Mouse (Mus musculus) heart, embryonic 14.5 days (tissue): ENCODE measurements around the gene Snx21. TPM values are rescaled to one million over a fixed set of nuclear protein-coding genes. Genes with fewer than 3 reads are reported as not detected.

Experiments
- ATAC-seq: fragments of 200-750 bp; cut with Nextera tagmentation; 2 replicates; pipeline ENCODE4 v1.8.0; 2017; ENCODE audit warnings: low read depth, moderate TSS enrichment; ENCODE audit not compliant: insufficient number of reproducible peaks, insufficient read depth, low FRiP score
- H3K27ac ChIP-seq, 2 experiments: fragments of 200-500 bp in 1 of 2; fragments of 300-500 bp in 1 of 2; sonication (generic) in 1 of 2; replicated peaks in 1 of 2; 2 replicates each; pipeline ENCODE4 v1.5.1; 2012 to 2014; ENCODE audit warnings: low read depth in 2 of 2, low read length in 2 of 2, control low read depth in 1 of 2, mild to moderate bottlenecking in 1 of 2, mixed read lengths in 1 of 2; ENCODE audit not compliant: control insufficient read depth in 1 of 2, insufficient read depth in 1 of 2
- H3K27me3 ChIP-seq: fragments of 300-500 bp; sonication (generic); 2 replicates; pipeline ENCODE4 v1.6.1; 2014; ENCODE audit warnings: mild to moderate bottlenecking, low read length, control low read depth; ENCODE audit not compliant: control insufficient read depth, insufficient read depth
- H3K36me3 ChIP-seq: fragments of 300-500 bp; sonication (generic); 2 replicates; pipeline ENCODE4 v1.6.1; 2014; ENCODE audit warnings: mild to moderate bottlenecking, control low read depth, low read length, mixed read lengths; ENCODE audit not compliant: control insufficient read depth, insufficient read depth
- H3K4me1 ChIP-seq, 2 experiments: fragments of 200-500 bp in 1 of 2; fragments of 300-500 bp in 1 of 2; sonication (generic) in 1 of 2; 2 replicates each; pipeline ENCODE4 v1.6.1; 2012 to 2014; ENCODE audit warnings: low read length in 2 of 2, control low read depth in 1 of 2, mixed read lengths in 1 of 2; ENCODE audit not compliant: control insufficient read depth in 2 of 2, insufficient read depth in 2 of 2
- H3K4me2 ChIP-seq: fragments of 300-500 bp; sonication (generic); 2 replicates; pipeline ENCODE4 v1.6.1; 2014; ENCODE audit warnings: mild to moderate bottlenecking, low read length
- H3K4me3 ChIP-seq, 2 experiments: fragments of 200-500 bp in 1 of 2; fragments of 300-500 bp in 1 of 2; sonication (generic) in 1 of 2; 2 replicates each; pipeline ENCODE4 v1.5.1; 2012 to 2014; ENCODE audit warnings: low read length in 2 of 2, mild to moderate bottlenecking in 2 of 2, control low read depth in 1 of 2, low read depth in 1 of 2, moderate library complexity in 1 of 2; ENCODE audit not compliant: control insufficient read depth in 1 of 2, insufficient read depth in 1 of 2
- H3K9ac ChIP-seq: fragments of 300-500 bp; sonication (generic); 2 replicates; pipeline ENCODE4 v1.6.1; 2014; ENCODE audit warnings: mild to moderate bottlenecking, low read length
- H3K9me3 ChIP-seq: fragments of 300-500 bp; sonication (generic); 2 replicates; pipeline ENCODE4 v1.6.1; 2016; ENCODE audit warnings: low read length, control low read depth; ENCODE audit not compliant: control insufficient read depth
- WGBS: fragments of 180-500 bp; shearing (Covaris S2); extraction: QIAGEN DNeasy Blood & Tissue Kit; methylation state at CpG from one replicate; pipeline ENCODE4 v1.1.7; 2014; 5-methylcytosine and 5-hydroxymethylcytosine counted together
- polyA plus RNA-seq: library from polyadenylated mRNA; unstranded; fragments of >200 nt; fragmentation: Nextera tagmentation; extraction: Ambion mirVana; gene quantifications from 2 replicates; pipeline ENCODE4 v1.2.1, GENCODE M21; 2014

Snx21 gene
- polyA plus RNA-seq, 1 experiment from 2014 or later = 38.0 TPM

GRCm38 (mm10) chr2:164805332-164805718 is 19.7 kb downstream of the Snx21 start:
- no peaks in the 10 kb centered on the region for H3K9me3 ChIP-seq
- under 1% methylated on average over 21 of the region's 21 CpGs for WGBS
- ATAC-seq = peak; percentile 51

GRCm38 (mm10) chr2:164806614-164807013 is 21.0 kb downstream of the Snx21 start:
- Histone ChIP-seq H3K9ac (no peak overlapping the region), H3K4me1 (peaks cover 4 to 16% of the 10 kb centered on the region in 2 experiments; a peak in 3 of 4 replicates), H3K27me3 (no peaks in the 10 kb centered on the region), H3K4me3 (no peak overlapping the region), H3K4me2 (no peak overlapping the region), H3K27ac (no peak overlapping the region), H3K9me3 (no peaks in the 10 kb centered on the region), H3K36me3 (peaks cover 28% of the 10 kb centered on the region)
- WGBS = 71% methylated on average over 7 of the region's 7 CpGs
- ATAC-seq = no peak

More at GRCm38 (mm10) chr2:164805332-164805718, 19.7 kb downstream of the Snx21 start:
- Histone ChIP-seq H3K4me3 (peak overlapping the region; percentile 78 to 94), H3K4me2 (peak overlapping the region; percentile 92), H3K4me1 (peaks cover 4 to 16% of the 10 kb centered on the region in 2 experiments; a peak in 3 of 4 replicates), H3K27me3 (no peaks in the 10 kb centered on the region), H3K9ac (peak overlapping the region; percentile 82), H3K36me3 (peaks cover 36% of the 10 kb centered on the region), H3K27ac (peak overlapping the region; percentile 69 to 76)

GRCm38 (mm10) chr2:164813557-164813956 is 27.9 kb downstream of the Snx21 start:
- peaks cover 13% of the 10 kb centered on the region for H3K36me3 ChIP-seq
- WGBS = 74% methylated on average over 2 of the region's 2 CpGs
- peaks cover 7 to 14% of the 10 kb centered on the region in 2 experiments for H3K4me1 ChIP-seq

GRCm38 (mm10) chr2:164815348-164815747 is 29.7 kb downstream of the Snx21 start:
- no peak for ATAC-seq
- 66% methylated on average over 5 of the region's 5 CpGs for WGBS
- no peaks in the 10 kb centered on the region for H3K27me3 ChIP-seq
- H3K27ac ChIP-seq = no peak overlapping the region
- H3K9ac ChIP-seq = no peak overlapping the region; the same call in 1 of the 2 replicates
- H3K9me3 ChIP-seq = no peaks in the 10 kb centered on the region
- H3K4me3 ChIP-seq = no peak overlapping the region
- no peak overlapping the region for H3K4me2 ChIP-seq
- H3K4me1 ChIP-seq = peaks cover 7 to 14% of the 10 kb centered on the region in 2 experiments
- H3K36me3 ChIP-seq = peaks cover 7% of the 10 kb centered on the region; the same call in 1 of the 2 replicates

More at GRCm38 (mm10) chr2:164813557-164813956, 27.9 kb downstream of the Snx21 start:
- no peak overlapping the region for H3K4me3 ChIP-seq
- H3K27me3 ChIP-seq = no peaks in the 10 kb centered on the region
- no peak for ATAC-seq
- H3K27ac ChIP-seq = no peak overlapping the region
- no peak overlapping the region for H3K9ac ChIP-seq
- H3K4me2 ChIP-seq = no peak overlapping the region
- no peaks in the 10 kb centered on the region for H3K9me3 ChIP-seq

DNA sequence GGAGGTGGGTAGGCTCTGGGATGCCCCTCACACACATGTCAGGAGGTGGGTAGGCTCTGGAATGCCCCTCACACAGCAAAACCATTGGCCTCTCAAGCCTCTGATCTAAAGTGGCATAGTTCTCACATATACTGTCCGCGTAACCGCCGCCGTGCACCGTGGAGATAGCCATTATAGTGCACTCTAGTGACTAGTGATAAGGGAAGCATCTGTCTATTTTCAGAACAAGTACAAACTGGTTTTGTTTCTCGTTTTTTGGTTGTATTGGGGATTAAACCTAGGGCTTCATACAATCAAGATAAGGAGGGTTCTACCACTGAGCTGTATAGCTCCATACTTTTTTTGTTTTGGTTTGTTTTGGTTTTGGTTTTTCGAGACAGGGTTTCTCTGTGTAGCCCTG is 30.2 kb downstream of the Snx21 start:
- Histone ChIP-seq H3K27ac (no peak overlapping the region), H3K4me3 (no peak overlapping the region), H3K4me2 (no peak overlapping the region), H3K27me3 (no peaks in the 10 kb centered on the region), H3K4me1 (peaks cover 7 to 14% of the 10 kb centered on the region in 2 experiments), H3K9ac (no peak overlapping the region; the same call in 1 of the 2 replicates), H3K36me3 (peaks cover 11% of the 10 kb centered on the region; the same call in 1 of the 2 replicates), H3K9me3 (no peaks in the 10 kb centered on the region)
- no peak for ATAC-seq
- 43% methylated on average over 8 of the region's 8 CpGs for WGBS

DNA sequence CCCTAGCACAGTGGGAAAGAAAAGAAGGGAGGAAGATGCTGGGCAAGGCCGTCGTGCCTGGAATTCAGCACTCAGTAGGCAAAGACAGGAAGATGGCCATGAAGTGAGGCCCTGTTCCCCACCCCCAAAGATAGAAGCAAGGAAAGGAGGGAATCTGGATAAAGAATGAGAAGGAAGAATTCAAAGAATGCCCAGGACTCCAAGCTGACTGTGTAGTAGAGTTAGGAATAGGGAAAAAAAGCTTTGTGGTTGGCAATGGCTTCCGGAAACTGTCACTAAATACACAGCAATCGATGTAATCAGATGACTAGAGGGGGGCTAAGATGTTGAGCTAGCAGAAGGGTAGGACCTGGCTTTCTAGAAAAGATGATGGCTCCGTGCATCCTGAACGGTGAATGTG is 31.6 kb downstream of the Snx21 start:
- Histone ChIP-seq H3K27me3 (no peaks in the 10 kb centered on the region), H3K36me3 (peaks cover 17% of the 10 kb centered on the region; the same call in 1 of the 2 replicates), H3K4me1 (peaks cover 7 to 14% of the 10 kb centered on the region in 2 experiments), H3K4me3 (no peak overlapping the region), H3K9ac (no peak overlapping the region), H3K9me3 (no peaks in the 10 kb centered on the region), H3K4me2 (no peak overlapping the region), H3K27ac (0 out of 4 replicates have a peak overlapping the region, but pooled peaks of 1 of the 2 experiments have one; percentile 21)
- WGBS = 53% methylated on average over 6 of the region's 6 CpGs
- ATAC-seq = no peak

- Histone ChIP-seq H3K4me1 (peaks cover 7 to 14% of the 10 kb centered on the region in 2 experiments), H3K36me3 (peaks cover 17% of the 10 kb centered on the region; the same call in 1 of the 2 replicates), H3K27me3 (no peaks in the 10 kb centered on the region), H3K9me3 (no peaks in the 10 kb centered on the region), H3K4me3 (no peak overlapping the region), H3K4me2 (no peak overlapping the region), H3K27ac (0 out of 4 replicates have a peak overlapping the region, but pooled peaks of 1 of the 2 experiments have one; percentile 21), H3K9ac (no peak overlapping the region)
- ATAC-seq = no peak
- 60% methylated on average over 5 of the region's 5 CpGs for whole genome bisulfite sequencing
Observed at GRCm38 (mm10) chr2:164817703-164818102, 32.1 kb downstream of the Snx21 start.

- no peak overlapping the region for H3K27ac ChIP-seq
- no peak for ATAC-seq
- WGBS = 80% methylated on average over 6 of the region's 6 CpGs
- no peaks in the 10 kb centered on the region for H3K27me3 ChIP-seq
- no peaks in the 10 kb centered on the region for H3K9me3 ChIP-seq
- H3K4me1 ChIP-seq = peaks cover 5 to 12% of the 10 kb centered on the region in 2 experiments; a peak in 3 of 4 replicates
- H3K4me3 ChIP-seq = no peak overlapping the region
- H3K9ac ChIP-seq = no peak overlapping the region
- no peak overlapping the region for H3K4me2 ChIP-seq
- peaks cover 32% of the 10 kb centered on the region for H3K36me3 ChIP-seq
Observed at GRCm38 (mm10) chr2:164821060-164821459, 35.4 kb downstream of the Snx21 start.
